Mouse (Mus musculus): ENCODE measurements around the gene Ccnjl. TPM values are rescaled to one million over a fixed set of nuclear protein-coding genes. Genes with fewer than 3 reads are reported as not detected.

The Ccnjl gene
- total and polyA plus RNA-seq, 3 experiments = not detected

DNA sequence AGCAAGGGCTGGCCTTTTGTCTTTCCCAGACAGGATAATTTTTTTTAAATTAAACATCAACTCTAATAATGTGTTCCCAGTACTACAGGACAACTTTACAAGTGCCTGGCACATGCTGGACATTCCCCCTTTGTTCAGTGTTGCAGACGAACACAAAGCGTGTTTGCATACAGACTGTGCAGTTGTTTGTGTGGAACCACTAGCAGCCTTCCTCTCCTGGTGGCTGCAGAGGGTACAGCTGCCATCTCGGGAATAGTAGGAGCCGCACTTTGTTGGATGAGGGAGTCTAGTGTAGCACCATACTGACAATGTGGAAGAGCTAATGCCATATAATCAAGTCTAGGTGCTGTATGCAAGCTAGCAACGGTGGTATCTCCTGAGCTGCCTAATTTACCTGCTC, 3.0 kb downstream of the Ccnjl start:
- no peaks in the 10 kb centered on the region for H3K36me3 ChIP-seq (ENCODE audit: control insufficient read depth in 1 of 2, insufficient read depth in 2 of 2, low read length in 2 of 2)
- H3K9ac ChIP-seq (ENCODE audit: control insufficient read depth, low read depth, low read length, poor library complexity, severe bottlenecking) = no peak overlapping the region
- no peaks in the 10 kb centered on the region for H3K9me3 ChIP-seq (replicated peaks; ENCODE audit: insufficient read depth, low read length)
- DNase-seq (ENCODE audit: low read depth, low spot score) = no peak
- no peak overlapping the region for H3K4me3 ChIP-seq (ENCODE audit: control insufficient read depth in 1 of 2, insufficient read depth in 1 of 2, low read depth in 2 of 2, low read length in 2 of 2)
- no peaks in the 10 kb centered on the region; a peak in 1 of 4 replicates for H3K27me3 ChIP-seq (ENCODE audit: control insufficient read depth in 1 of 2, insufficient read depth in 2 of 2, low read length in 2 of 2)
- TF ChIP-seq ZMIZ1 (IDR thresholded peaks at IDR 0.05; ENCODE audit: low read depth, low read length) = no peak
- no peaks in the 10 kb centered on the region for H3K4me1 ChIP-seq (ENCODE audit: control insufficient read depth in 1 of 2, insufficient read depth in 2 of 2, low read length in 2 of 2)
- no peaks in the 10 kb centered on the region for H3K79me2 ChIP-seq (ENCODE audit: control insufficient read depth, insufficient read depth, low read length, poor library complexity)
- H3K27ac ChIP-seq (ENCODE audit: control insufficient read depth, low read depth, low read length) = no peak overlapping the region

DNA sequence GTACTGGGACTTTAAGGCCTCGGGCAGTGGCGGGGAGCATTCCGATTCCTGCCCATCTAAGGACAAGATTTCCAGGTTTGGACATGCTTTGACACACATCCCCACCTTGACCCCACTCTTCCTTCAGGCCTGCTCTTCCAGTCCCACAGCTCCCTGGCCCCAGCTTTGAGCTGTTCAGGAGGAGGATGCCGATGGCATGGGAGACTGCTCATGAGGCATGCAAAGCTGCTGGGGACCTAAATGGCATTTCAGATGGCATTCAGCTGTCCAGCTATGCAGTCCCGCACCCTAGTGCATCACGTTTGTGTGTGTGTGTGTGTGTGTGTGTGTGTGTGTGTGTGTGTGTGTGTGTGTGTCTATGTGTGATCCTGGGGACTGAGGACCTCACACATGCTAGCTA, 8.5 kb downstream of the Ccnjl start:
- TF ChIP-seq MYB (IDR thresholded peaks at IDR 0.05; ENCODE audit: low read depth, low read length) (no peak), KAT2A (conservative IDR thresholded peaks at IDR 0.05; ENCODE audit: low read depth, low read length) (no peak), EP300 (IDR thresholded peaks at IDR 0.05; ENCODE audit: low read depth in 1 of 2, low read length in 2 of 2) (no peak), POLR2AphosphoS2 (IDR thresholded peaks at IDR 0.05; ENCODE audit: low read length) (no peak), MAX (IDR thresholded peaks at IDR 0.05; ENCODE audit: low read length) (no peak), CHD1 (IDR thresholded peaks at IDR 0.05; ENCODE audit: low read depth, low read length) (no peak)
- Histone ChIP-seq H3K36me3 (ENCODE audit: control insufficient read depth in 1 of 2, insufficient read depth in 2 of 2, low read length in 2 of 2) (no peaks in the 10 kb centered on the region), H3K4me1 (ENCODE audit: control insufficient read depth in 1 of 2, insufficient read depth in 2 of 2, low read length in 2 of 2) (no peaks in the 10 kb centered on the region)

GRCm38 (mm10) chr11:43539863-43540262, 11.3 kb downstream of the Ccnjl start:
- H3K79me2 ChIP-seq (ENCODE audit: control insufficient read depth, insufficient read depth, low read length, poor library complexity) = no peaks in the 10 kb centered on the region
- no peak overlapping the region for H3K27ac ChIP-seq (ENCODE audit: control insufficient read depth, low read depth, low read length)
- H3K9me3 ChIP-seq (replicated peaks; ENCODE audit: insufficient read depth, low read length) = no peaks in the 10 kb centered on the region
- H3K36me3 ChIP-seq (ENCODE audit: control insufficient read depth in 1 of 2, insufficient read depth in 2 of 2, low read length in 2 of 2) = no peaks in the 10 kb centered on the region
- no peak for DNase-seq (ENCODE audit: low read depth, low spot score)
- no peak overlapping the region for H3K4me3 ChIP-seq (ENCODE audit: control insufficient read depth in 1 of 2, insufficient read depth in 1 of 2, low read depth in 2 of 2, low read length in 2 of 2)
- TF ChIP-seq TBP (IDR thresholded peaks at IDR 0.05; ENCODE audit: low read depth, low read length) = no peak
- no peak overlapping the region for H3K9ac ChIP-seq (ENCODE audit: control insufficient read depth, low read depth, low read length, poor library complexity, severe bottlenecking)
- no peaks in the 10 kb centered on the region for H3K4me1 ChIP-seq (ENCODE audit: control insufficient read depth in 1 of 2, insufficient read depth in 2 of 2, low read length in 2 of 2)
- H3K27me3 ChIP-seq (ENCODE audit: control insufficient read depth in 1 of 2, insufficient read depth in 2 of 2, low read length in 2 of 2) = no peaks in the 10 kb centered on the region

More for the DNA sequence above, 8.5 kb downstream of the Ccnjl start:
- H3K79me2 ChIP-seq (ENCODE audit: control insufficient read depth, insufficient read depth, low read length, poor library complexity) = no peaks in the 10 kb centered on the region
- no peaks in the 10 kb centered on the region for H3K9me3 ChIP-seq (replicated peaks; ENCODE audit: insufficient read depth, low read length)
- no peak overlapping the region for H3K4me3 ChIP-seq (ENCODE audit: control insufficient read depth in 1 of 2, insufficient read depth in 1 of 2, low read depth in 2 of 2, low read length in 2 of 2)
- H3K9ac ChIP-seq (ENCODE audit: control insufficient read depth, low read depth, low read length, poor library complexity, severe bottlenecking) = no peak overlapping the region
- no peak for DNase-seq (ENCODE audit: low read depth, low spot score)
- H3K27ac ChIP-seq (ENCODE audit: control insufficient read depth, low read depth, low read length) = no peak overlapping the region
- H3K27me3 ChIP-seq (ENCODE audit: control insufficient read depth in 1 of 2, insufficient read depth in 2 of 2, low read length in 2 of 2) = no peaks in the 10 kb centered on the region

- no peaks in the 10 kb centered on the region for H3K36me3 ChIP-seq (ENCODE audit: control insufficient read depth in 1 of 2, insufficient read depth in 2 of 2, low read length in 2 of 2)
- no peak for DNase-seq (ENCODE audit: low read depth, low spot score)
- no peak overlapping the region for H3K9ac ChIP-seq (ENCODE audit: control insufficient read depth, low read depth, low read length, poor library complexity, severe bottlenecking)
- no peaks in the 10 kb centered on the region for H3K79me2 ChIP-seq (ENCODE audit: control insufficient read depth, insufficient read depth, low read length, poor library complexity)
- H3K4me1 ChIP-seq (ENCODE audit: control insufficient read depth in 1 of 2, insufficient read depth in 2 of 2, low read length in 2 of 2) = no peaks in the 10 kb centered on the region
- H3K9me3 ChIP-seq (replicated peaks; ENCODE audit: insufficient read depth, low read length) = no peaks in the 10 kb centered on the region
- no peak overlapping the region for H3K4me3 ChIP-seq (ENCODE audit: control insufficient read depth in 1 of 2, insufficient read depth in 1 of 2, low read depth in 2 of 2, low read length in 2 of 2)
- no peaks in the 10 kb centered on the region for H3K27me3 ChIP-seq (ENCODE audit: control insufficient read depth in 1 of 2, insufficient read depth in 2 of 2, low read length in 2 of 2)
- no peak overlapping the region for H3K27ac ChIP-seq (ENCODE audit: control insufficient read depth, low read depth, low read length)
- no peak for TF ChIP-seq ZMIZ1 (IDR thresholded peaks at IDR 0.05; ENCODE audit: low read depth, low read length)
- TF ChIP-seq MYC (IDR thresholded peaks at IDR 0.05; ENCODE audit: low read depth, low read length) = no peak
- no peak for TF ChIP-seq MAZ (IDR thresholded peaks at IDR 0.05; ENCODE audit: low read depth, low read length)
- no peak for TF ChIP-seq ETS1 (IDR thresholded peaks at IDR 0.05; ENCODE audit: low read depth, low read length)
- TF ChIP-seq GATA1 (IDR thresholded peaks at IDR 0.05; ENCODE audit: low read depth, low read length) = no peak
- no peak for TF ChIP-seq CHD1 (IDR thresholded peaks at IDR 0.05; ENCODE audit: low read depth, low read length)
- TF ChIP-seq MEF2A (IDR thresholded peaks at IDR 0.05; ENCODE audit: extremely low read depth, insufficient replicate concordance, low read depth, low read length, poor library complexity, severe bottlenecking) = no peak
- TF ChIP-seq ZC3H11A (IDR thresholded peaks at IDR 0.05; ENCODE audit: low read depth, low read length) = no peak
- no peak for TF ChIP-seq NELFE (IDR thresholded peaks at IDR 0.05; ENCODE audit: low read depth, low read length)
- TF ChIP-seq POLR2A (IDR thresholded peaks at IDR 0.05; ENCODE audit: control insufficient read depth in 1 of 2, insufficient read depth in 1 of 2, low read depth in 1 of 2, low read length in 2 of 2, poor library complexity in 1 of 2) = no peak
- no peak for TF ChIP-seq CHD2 (IDR thresholded peaks at IDR 0.05; ENCODE audit: low read length)
- no peak for TF ChIP-seq GABPA (IDR thresholded peaks at IDR 0.05; ENCODE audit: low read depth, low read length)
- TF ChIP-seq JUND (IDR thresholded peaks at IDR 0.05; ENCODE audit: low read depth, low read length) = no peak
- no peak for TF ChIP-seq HCFC1 (IDR thresholded peaks at IDR 0.05; ENCODE audit: low read depth, low read length)
- no peak for TF ChIP-seq USF1 (IDR thresholded peaks at IDR 0.05; ENCODE audit: low read depth, low read length)
Observed at GRCm38 (mm10) chr11:43543711-43544466, 15.3 kb downstream of the Ccnjl start.
